Mouse (Mus musculus) heart, postnatal 14 days (tissue): Measurements from ENCODE around the gene Slc7a5. TPM values are rescaled to one million over a fixed set of nuclear protein-coding genes. Genes with fewer than 3 reads are reported as not detected.

ENCODE experiments used
- DNase-seq, 2 experiments: peaks; one replicate each; pipeline ENCODE4 v3.0.0; 2021 to 2022
- intact Hi-C: fragments of 180-260 bp; cut with DNase I; formaldehyde crosslinking; loops from one replicate; pipeline ENCODE4 v1.15.1; 2025
- total RNA-seq, 2 experiments: library from RNA; stranded (reverse); gene quantifications; 2 replicates each; pipeline ENCODE4 v1.2.3; 2021

The Slc7a5 gene
- total RNA-seq, 2 experiments from 2014 or later, result 6.7 to 7.0 TPM

DNA sequence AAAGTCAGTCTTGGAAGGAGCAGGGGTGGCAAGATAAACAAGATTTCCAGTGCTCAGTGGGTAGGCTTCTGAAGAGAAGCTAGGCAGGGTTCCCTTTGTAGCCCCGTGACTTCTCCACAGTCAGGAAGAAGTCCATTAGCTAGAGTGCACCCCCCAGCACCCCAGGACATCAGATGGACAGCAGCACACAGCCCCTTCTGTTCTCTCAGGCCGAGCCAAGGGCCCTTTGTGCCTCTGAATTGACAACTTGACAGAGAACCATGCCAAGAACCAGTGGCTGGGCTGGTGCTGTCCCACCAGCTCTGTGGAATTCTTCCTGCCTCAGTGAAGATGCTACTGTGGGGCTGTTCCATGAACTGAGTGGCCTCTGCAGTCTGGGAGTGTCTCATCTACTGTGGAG is 49.7 kb downstream of the Slc7a5 start:
- intact Hi-C loops, result no loop called here
- no peak for DNase-seq

GRCm38 (mm10) chr8:121857331-121857730 is 50.2 kb downstream of the Slc7a5 start:
- no peak for DNase-seq
- intact Hi-C loops, result no loop called here

GRCm38 (mm10) chr8:121856071-121856746 is 51.3 kb downstream of the Slc7a5 start:
- DNase-seq, result no peak
- intact Hi-C loops, result no loop called here

- DNase-seq, result no peak
- intact Hi-C loops, result no loop called here
These were observed 53.9 kb downstream of the Slc7a5 start for GRCm38 (mm10) chr8:121853586-121853985.

GRCm38 (mm10) chr8:121852464-121852863 is 55.0 kb downstream of the Slc7a5 start:
- no peak for DNase-seq
- intact Hi-C loops, result no loop called here

- intact Hi-C loops, result loop anchor here (2.0 kb wide), 1 partner anchor 73 kb away; no protein-coding TSS in a partner anchor
- DNase-seq, result no peak
These were observed 55.8 kb downstream of the Slc7a5 start for GRCm38 (mm10) chr8:121851716-121852115.

DNA sequence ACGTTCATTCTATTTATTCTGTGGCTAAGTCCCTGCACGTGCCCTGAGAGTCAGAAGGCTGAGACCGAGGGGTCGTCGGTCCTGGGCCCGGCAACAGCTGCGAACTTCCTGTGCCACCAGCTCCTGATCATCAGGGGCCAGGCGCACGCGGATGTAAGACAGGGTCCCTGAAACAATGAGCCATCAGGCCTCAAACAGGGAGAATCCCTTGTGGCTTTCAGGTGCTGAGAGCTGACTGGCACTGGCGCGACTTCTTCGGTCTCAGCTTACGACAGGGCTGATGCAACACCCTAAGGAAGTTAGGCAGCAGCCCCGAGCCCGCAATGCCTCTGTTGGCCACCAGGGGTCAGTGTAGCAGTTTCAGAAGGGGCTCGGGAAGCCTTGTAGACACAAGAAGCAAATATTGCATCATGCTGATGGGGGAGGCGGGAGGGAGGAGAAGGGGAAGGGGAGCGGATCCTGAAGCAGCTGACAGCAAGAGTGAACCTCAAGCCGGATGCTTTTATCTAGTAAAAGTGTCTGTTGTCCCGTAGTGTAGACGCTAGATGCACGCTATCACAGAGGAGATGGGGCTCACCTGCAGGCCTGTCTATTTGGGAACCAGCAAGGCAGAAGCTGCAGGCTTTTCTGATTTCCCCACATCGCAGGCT is 56.5 kb downstream of the Slc7a5 start:
- peak; percentile 95 to 99 for DNase-seq
- intact Hi-C loops, result loop anchor here (1.0 to 2.0 kb wide), 2 partner anchors 58 to 74 kb away; no protein-coding TSS in a partner anchor

- no peak for DNase-seq
- intact Hi-C loops, result loop anchor here (1.0 to 2.0 kb wide), 2 partner anchors 59 to 74 kb away; no protein-coding TSS in a partner anchor
These were observed 57.1 kb downstream of the Slc7a5 start for GRCm38 (mm10) chr8:121850436-121850820.

DNA sequence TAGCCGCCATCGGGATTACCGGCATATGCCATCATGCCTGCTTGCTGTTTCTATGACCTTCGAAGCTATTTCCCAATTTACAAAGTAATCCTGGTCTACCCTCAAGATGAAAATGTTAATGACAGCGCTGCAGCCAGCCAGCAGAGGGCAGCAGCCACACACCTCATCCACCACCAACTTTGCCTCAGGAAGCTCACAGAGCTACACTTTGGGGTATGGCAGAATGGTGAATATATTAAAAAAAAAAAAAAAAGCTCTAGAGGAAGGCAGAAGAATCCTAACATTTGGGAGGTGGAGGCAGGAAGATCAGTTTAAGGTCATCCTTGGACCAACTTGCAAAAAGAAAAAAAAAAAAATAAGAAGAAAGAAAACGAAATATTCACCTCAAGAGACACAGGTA is 57.5 kb downstream of the Slc7a5 start:
- peak; percentile 75 for DNase-seq
- intact Hi-C loops, result loop anchor here (1.0 to 2.0 kb wide), 2 partner anchors 59 to 75 kb away; no protein-coding TSS in a partner anchor

- intact Hi-C loops, result no loop called here
These were observed 58.2 kb downstream of the Slc7a5 start for GRCm38 (mm10) chr8:121849303-121849702.

DNA sequence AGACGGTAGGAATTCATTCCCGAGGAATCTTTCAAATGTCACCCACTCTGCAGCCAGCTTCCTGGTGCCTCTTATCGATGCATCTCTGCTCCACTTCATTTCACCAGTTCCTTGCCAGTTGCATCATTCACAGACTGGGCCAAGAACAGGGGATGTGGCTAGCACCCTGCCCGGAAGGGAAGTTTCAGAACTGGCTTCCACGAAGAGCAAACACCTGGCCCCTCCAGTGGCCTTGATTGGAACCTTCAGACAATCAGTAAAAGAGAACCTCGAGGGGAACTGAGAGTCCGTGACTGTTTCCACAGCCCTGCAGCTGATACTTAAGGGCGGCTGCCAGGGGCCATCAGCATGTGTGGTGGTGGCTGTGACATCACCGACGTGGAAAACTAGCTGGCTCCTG is 59.0 kb downstream of the Slc7a5 start:
- DNase-seq, result no peak
- intact Hi-C loops, result no loop called here

More at GRCm38 (mm10) chr8:121849303-121849702, 58.2 kb downstream of the Slc7a5 start:
- no peak for DNase-seq

DNA sequence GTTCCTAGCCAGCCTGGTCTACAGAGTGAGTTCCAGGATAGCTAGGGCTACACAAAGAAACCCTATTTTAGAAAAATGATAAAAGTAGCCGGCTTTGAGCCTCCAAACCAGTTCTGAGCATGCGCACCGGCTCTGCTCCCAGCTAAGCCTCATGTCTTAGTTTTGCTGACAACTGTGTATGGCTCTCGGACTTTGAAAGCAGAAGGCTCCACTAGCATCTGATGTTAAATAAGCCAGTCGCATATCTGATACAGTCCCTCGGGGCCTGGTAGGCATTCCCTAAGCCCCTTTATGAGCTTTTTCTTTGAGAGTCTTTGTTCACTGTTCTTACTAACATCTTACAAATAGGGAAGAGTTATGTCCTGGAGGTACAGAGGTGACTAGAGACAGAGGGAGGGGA is 59.5 kb downstream of the Slc7a5 start:
- intact Hi-C loops, result no loop called here
- no peak for DNase-seq

DNA sequence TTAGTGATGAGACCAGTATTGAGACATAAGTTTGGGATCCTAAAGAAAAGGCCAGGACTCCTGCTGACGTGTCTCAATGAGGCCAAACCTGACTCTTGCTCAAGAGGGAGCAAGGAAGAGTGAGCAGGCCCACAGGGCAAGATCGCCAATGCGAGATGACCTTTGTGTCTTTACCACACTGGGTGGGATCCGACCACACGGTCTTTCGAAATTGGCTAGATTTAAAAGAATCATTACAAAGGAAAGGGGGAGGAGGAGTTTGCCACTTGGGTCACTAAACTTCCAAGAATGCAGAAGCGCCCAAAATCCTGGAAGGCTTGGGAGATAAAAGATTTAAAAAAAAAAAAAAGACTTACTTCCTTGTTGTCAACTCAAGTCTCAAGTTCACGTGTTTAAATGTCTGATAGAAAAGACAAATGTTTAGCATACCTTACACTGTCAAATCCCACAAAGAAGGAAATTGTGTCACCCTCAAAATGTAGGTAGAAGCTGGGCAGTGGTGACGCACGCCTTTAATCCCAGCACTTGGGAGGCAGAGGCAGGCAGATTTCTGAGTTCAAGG is 60.2 kb downstream of the Slc7a5 start:
- no peak for DNase-seq
- intact Hi-C loops, result no loop called here

DNA sequence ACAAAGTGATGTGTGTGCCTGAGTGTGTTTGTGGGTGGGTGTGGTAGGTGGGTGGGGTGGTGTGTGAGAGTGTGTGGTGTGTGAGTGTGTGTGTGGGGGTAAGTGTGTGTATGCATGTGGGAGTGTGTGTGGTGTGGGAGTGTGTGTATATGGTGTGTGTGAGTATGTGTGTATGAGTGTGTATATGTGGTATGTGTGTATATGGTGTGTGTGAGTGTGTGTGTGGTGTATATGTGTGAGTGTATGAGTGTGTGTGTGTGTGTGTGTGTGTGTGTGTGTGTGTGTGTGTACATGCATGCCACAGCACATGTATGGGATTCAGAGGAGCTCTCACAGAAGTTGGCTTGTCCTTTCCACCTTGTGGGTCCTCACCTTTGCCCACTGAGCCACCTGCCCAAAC is 60.7 kb downstream of the Slc7a5 start:
- no peak for DNase-seq
- intact Hi-C loops, result no loop called here

GRCm38 (mm10) chr8:121844765-121845164 is 62.7 kb downstream of the Slc7a5 start:
- no peak for DNase-seq
- intact Hi-C loops, result no loop called here

- no peak for DNase-seq
- intact Hi-C loops, result no loop called here
These were observed 64.2 kb downstream of the Slc7a5 start for GRCm38 (mm10) chr8:121843184-121843733.

DNA sequence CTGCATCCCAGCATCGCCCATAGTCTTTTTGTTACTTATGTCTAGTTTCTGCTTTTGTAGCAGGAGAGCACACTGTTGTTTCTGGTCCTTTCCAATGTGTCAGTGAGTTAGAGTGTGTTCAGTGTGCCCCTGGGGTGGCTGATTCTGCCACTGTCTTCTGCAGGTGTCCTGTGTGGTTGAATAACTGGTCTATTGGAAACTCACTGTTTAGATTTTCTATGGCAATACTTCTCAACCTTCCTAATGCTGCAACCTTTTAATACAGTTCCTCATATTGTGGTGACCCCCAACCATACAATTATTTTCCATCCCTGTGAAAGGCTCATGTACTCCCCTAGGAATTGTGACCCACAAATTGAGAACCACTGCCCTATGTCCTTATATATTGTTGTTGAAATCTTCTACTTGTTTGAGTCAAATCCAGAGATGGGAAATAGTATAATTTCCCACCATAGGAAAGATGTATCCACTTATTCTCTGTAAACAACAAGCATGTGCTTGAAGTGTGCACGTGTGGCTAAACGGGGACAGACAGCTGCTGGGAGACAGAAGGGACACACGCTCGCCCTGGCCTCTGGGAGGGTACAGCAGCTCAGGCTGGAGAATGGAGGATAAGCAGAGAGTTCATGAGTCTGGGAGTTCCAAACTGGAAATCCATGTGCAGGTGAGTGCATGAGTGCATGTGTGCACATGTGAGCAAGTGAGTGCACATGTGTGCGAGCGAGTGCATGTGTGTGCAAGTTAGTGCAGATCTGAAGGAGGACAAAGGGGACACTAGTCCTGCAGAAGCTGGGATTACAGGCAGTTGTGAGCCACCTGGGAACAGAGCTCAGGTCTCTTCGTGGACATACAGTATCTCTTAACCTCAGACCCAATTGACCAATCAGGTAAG is 65.2 kb downstream of the Slc7a5 start:
- intact Hi-C loops, result no loop called here
- no peak for DNase-seq

- intact Hi-C loops, result no loop called here
- peak in 1 of 2 experiments; percentile 45 for DNase-seq
These were observed 66.3 kb downstream of the Slc7a5 start for GRCm38 (mm10) chr8:121841242-121841641.

- DNase-seq, result peak; percentile 58 to 81
- intact Hi-C loops, result loop anchor here (5.0 to 10.0 kb wide), 2 partner anchors 115 to 288 kb away; partner anchors contain the start of gene 1700018B08Rik
These were observed 75.0 kb downstream of the Slc7a5 start for GRCm38 (mm10) chr8:121832503-121832902.

GRCm38 (mm10) chr8:121832061-121832460 is 75.4 kb downstream of the Slc7a5 start:
- intact Hi-C loops, result loop anchor here (5.0 to 10.0 kb wide), 2 partner anchors 115 to 287 kb away; partner anchors contain the start of gene 1700018B08Rik

More at GRCm38 (mm10) chr8:121832061-121832460, 75.4 kb downstream of the Slc7a5 start:
- no peak for DNase-seq
